Mouse (Mus musculus): Measurements from ENCODE around the gene Ttll8.

Ttll8 gene

DNA sequence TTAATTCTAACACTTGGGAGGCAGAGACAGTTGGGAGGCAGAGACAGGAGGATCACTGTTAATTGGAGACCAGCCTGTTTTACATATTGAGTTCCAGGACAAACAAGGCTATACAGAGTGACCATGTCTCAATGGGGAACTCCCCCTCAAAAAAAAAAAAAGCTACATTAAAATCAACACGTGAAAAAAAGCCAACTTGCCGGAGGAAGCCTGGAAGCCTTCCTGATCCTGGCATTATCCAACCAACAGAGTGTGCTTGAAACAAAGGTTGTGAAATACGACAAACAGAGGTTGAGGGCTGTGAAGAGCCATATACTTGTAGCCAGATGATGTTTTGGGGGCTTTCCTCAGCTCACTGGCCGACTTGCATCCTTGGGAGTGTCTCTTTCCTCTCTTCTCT, 71.4 kb downstream of the Ttll8 start:
- ATAC-seq (ENCODE audit: low TSS enrichment): no peak

DNA sequence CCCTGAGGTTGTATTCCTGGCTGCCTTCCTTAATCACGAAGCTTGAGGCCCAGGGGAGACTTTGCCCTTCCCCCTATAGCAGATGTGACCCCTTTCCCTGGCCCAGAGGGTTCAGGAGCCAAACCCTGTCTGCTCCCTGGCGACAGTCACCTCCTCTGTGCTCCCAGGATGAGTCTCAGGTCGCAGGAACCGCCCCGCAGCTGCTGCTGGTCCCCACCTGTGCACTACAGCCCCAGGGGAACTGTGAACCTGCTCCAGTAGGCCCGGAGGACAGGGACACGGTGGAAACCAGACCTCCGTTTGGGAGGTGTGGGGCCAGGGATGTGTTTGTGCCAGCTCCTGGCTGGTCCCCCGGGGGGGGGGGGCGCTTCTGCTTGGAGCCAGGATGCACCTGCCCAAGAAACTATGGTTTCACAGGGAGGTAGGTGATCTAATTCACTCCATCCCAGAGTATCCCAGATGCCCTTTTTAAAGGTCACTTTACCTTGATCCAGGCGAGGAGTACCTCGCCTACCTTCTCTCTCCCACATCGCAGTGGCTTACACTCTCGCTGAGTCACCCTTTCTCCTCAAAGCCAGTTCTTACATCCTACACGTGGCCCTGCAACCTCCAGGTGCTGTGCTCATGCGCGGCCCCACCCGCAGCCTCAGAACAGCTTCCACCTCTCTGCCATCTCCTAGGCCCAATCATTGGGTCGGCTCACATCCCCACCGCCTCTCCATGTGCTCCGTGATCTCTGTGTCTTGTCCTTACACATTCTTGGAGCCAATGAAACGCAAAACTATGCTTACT, 72.8 kb downstream of the Ttll8 start:
- ATAC-seq (ENCODE audit: low TSS enrichment): no peak

GRCm38 (mm10) chr15:88877021-88877400, 77.2 kb downstream of the Ttll8 start:
- ATAC-seq (ENCODE audit: low TSS enrichment): peak; percentile 64; the same call in 1 of the 2 replicates

DNA sequence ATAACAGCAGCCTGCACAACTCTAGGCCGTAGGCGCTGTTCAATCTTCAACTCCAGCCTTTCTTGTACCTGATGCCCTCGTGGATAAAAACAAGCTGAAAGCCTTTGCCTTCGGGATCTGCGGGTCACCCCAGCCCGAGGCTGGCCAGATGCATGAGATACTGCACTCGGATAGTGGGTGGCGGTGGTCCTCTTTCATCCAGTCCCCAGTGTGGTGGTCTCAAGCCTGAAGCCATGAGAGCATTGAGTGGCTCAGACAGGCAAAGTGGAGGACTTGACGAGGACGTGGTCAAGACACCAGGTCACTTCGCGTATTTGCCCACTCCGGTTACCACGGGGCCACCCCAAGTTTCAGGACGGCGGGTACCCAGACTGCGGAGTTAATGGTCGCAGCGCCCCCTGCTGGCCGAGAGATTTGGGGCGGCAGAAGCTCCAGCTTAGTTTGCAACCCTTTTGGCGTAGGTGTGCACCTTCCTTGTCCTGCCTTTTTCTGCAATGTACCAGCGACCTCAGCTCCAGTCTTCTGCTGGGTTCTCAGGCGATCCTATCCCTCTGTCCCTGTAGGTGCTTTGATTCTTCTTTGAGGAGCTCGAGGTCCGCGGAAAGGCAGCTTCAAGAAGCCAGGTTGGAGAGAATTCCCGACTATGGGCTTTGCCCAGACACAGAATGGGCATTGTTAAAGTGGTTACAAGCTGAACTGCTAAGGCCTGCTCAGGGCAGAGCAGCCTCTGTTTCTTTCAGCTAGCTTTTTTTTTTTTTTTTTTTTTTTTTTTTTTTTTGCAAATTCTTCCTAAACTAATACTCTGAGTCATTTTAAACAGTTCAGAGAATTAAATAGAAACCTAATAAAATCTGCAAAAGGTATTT, 77.8 kb downstream of the Ttll8 start:
- peak; percentile 80; the same call in 1 of the 2 replicates for ATAC-seq (ENCODE audit: low TSS enrichment)

DNA sequence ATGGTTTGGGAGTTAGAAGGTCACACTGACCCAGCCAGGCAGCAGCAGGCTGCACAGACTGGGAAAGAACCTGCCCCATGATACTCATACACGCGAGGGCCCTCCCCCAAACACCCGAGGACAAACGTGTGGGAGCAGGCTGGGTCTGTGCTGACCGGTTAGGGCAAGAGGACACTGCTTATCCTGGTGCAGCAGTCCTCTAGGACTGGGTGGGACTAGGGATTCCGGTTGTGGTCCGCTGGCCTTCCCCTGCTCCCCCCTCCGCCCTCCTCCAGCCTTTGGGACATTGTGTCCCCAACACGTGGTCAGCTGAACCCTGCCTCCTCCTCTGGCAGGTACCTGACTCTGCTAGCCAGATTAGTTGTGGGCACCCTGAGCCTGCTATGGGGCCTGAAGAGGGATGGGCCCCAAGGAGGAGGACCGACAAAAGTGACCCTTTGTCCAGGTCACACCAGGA, 78.6 kb downstream of the Ttll8 start:
- ATAC-seq (ENCODE audit: low TSS enrichment): no peak

DNA sequence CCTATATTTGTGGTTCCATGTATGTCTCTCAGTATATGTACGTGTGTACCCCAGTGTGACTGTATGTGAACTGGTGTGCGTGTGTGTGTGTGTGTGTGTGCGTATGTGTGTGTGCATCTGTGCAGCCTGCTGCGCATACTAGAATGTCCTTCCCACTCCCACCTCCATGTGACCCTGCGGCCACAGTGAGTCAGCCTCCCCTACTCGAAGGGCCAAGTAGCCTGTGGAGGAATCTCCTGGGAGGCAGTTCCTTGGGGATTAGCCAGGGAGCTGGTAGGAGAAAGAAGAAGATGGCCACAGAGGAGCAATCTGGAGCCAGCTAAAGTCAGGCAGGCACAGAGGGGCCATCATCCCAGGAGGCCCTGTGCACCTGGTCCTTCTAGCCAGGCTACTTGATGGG, 79.7 kb downstream of the Ttll8 start:
- no peak for ATAC-seq (ENCODE audit: low TSS enrichment)

DNA sequence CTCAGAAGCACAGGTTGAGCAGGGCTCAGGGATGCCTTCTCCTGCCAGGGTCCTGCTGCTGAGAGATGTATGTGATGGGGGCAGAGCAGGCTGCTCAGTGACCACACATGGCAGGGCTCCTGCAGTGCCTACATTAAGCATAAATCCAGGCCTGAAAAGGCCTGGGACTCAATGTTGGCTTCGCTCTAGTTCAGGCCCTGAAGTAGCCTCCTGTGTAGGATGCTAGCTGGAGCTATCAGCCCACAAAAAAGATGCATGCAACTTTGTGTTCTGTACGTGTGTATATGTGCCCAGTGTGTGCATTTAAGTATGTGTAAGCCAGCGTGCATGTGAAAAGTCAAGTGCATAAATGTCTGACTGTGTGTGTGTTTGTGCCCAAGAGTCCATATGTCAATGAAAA, 80.2 kb downstream of the Ttll8 start:
- ATAC-seq (ENCODE audit: low TSS enrichment): no peak

DNA sequence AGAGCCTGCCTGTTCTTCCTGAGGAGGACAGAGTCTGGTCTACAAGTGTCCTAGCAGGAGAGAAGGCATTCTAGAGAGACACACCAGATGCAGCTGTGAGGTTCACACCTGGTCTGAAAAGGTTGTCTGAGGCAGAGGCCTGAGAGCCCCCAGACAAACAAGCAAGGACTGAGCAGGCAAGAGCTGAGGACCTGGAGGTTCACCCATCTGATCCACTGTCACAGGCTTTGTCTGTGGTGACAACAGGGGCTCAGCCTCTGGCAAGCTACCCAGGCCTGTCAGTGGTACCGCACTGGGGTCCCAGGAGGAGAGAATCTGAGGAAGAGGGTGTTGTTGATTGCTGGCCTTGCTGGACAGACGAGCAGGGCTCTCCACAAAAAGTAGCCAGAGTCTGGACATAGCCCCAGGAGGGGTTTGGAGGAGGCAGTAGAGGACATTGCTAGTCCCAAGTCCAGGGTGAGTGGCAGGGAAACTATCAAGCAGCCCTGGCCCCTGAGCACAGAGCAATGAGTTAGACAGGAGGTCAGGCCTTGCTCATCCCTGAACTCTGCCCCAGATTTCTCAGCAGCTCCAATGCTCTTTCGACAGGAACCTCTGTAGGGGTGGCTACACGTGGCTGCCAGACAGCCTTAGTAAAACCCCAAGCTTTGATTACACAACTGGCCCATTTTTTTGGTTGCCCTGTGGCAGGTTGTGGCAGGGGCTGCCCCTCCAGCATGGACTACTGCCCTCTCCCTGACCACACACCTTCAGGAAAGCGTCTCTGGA, 83.6 kb downstream of the Ttll8 start:
- no peak for ATAC-seq (ENCODE audit: low TSS enrichment)

DNA sequence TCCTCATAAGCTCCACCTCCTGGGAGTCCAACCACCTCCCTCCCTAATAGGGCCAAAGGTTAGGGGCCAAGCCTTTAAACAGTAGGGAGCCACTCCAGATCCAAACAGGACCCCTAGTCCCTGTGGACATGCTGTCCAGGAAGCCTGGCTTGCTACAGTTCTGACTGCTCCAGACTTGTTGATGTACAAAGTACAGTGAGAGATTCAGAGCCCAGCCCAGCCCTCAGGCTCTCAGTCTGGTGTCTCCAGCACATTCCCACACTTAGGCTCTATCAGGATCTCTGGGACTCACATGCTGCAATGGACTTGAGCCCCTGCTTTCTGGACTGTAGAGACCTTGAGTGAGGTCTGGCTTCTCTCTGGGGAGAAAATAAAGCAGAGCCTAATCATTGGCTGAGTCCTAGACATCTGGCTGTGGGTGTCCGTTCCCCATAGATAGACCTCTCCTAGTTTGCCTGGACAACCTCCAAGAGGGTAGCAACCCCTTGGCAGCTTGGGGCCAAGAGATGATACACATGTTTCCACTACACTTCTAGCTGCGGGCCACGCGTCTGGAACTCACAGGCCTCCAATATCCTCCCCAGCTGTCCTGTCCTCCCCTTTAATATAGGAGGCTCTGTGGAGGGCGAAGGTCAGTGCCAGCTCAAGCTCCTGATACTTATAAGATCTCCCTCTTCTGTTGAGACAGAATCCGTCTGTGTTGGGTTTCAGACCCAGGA, 86.0 kb downstream of the Ttll8 start:
- ATAC-seq (ENCODE audit: low TSS enrichment): no peak

DNA sequence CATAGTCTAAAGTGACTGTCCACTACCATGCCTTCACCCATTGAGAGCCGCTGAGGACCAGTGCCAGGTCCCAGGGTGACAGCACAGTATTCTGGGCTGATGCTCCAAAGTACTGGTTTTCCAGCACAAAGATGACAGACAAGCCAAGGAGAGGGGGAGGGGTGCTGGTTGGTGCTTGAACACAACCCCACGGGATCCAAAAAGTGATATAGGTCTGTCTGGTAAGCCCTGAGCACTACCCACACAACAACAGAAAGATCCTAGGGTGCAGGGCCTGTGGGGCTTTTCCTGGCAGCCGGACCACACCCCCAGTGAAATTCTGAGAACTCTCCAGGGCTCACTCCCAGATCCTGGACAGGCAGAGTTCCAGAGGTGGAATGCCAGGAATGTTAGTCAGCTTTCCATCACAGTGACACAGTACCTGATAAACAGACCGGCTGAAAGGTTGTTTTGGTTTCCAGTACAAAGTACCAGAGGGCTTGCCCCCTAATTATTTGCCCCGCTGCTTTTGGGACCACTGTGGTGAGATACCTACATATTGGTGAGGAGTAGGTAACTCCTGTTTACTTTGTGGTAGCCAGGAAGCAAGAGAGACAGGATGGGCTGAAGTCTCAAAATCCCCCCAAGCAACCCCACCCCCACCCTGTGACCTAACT, 86.7 kb downstream of the Ttll8 start:
- no peak for ATAC-seq (ENCODE audit: low TSS enrichment)

DNA sequence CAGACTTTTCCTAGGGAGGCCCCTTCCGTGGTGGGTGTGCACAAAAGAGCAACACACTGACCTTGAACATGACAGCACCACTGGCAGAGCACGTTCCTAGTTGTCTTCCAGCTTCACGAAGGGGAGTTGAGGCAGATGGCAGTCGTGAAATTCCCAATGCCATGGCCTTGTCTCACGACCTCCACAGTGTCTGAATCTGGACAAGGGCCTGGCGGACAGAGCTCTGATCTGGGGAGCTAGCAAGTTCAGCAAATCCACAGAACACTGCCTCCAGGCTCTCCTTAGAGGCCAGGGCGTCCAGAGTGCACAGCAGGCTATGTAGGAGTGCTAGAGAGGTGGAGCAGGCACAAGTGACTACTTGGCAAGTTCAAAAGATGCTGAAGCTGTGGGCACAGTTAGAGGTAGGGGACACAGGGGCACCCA, 87.3 kb downstream of the Ttll8 start:
- ATAC-seq (ENCODE audit: low TSS enrichment): no peak

GRCm38 (mm10) chr15:88865888-88866695, 88.1 kb downstream of the Ttll8 start:
- ATAC-seq (ENCODE audit: low TSS enrichment): no peak

DNA sequence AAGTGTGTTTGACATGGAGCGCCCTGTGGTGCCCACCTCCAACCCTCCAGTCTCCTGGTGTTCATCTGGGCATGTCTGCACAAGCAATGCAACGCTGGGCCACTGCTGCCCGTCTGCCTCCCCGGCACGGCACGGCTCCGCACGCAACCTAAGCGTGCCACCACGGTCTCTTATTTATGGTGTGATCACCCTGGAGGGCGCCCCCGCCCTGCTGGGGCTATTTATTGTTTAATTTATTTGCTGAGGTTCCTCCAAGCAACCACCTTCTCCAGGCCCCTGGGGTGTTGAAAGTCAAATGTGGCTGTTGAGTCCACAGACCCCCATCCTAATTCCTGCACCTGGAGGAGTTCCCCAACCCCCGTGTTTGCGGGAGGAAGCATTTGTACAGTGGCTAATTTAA, 89.2 kb downstream of the Ttll8 start:
- ATAC-seq (ENCODE audit: low TSS enrichment): no peak

GRCm38 (mm10) chr15:88864270-88865030, 89.8 kb downstream of the Ttll8 start:
- no peak for ATAC-seq (ENCODE audit: low TSS enrichment)

DNA sequence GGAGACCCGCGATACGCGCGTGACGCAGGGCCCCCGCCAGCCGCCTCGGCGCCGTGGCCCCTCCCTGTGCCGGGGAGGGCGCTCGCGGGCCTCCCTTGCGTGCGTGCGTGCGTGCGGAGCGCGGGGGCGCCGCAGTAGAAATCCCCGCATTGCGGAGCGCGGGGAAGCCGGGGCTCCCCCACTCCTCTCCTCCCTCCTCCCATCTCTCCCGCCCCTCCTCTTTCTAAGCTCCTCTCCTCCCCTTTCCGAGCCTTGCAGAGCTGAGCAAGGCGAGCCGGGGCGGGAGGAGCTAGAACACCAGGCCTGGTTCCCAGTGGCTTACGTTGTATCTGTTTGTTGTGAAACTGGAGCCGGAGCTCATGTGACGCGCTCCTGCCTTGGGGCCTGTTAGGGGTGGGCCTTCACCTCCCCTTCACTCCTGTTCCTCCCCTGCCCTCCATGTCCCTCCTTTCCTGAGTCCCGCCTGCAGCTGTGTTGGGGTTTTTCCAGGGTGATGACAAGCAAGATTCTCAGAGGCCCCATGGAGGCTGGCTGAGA, 90.5 kb downstream of the Ttll8 start:
- peak; percentile 64 for ATAC-seq (ENCODE audit: low TSS enrichment)

DNA sequence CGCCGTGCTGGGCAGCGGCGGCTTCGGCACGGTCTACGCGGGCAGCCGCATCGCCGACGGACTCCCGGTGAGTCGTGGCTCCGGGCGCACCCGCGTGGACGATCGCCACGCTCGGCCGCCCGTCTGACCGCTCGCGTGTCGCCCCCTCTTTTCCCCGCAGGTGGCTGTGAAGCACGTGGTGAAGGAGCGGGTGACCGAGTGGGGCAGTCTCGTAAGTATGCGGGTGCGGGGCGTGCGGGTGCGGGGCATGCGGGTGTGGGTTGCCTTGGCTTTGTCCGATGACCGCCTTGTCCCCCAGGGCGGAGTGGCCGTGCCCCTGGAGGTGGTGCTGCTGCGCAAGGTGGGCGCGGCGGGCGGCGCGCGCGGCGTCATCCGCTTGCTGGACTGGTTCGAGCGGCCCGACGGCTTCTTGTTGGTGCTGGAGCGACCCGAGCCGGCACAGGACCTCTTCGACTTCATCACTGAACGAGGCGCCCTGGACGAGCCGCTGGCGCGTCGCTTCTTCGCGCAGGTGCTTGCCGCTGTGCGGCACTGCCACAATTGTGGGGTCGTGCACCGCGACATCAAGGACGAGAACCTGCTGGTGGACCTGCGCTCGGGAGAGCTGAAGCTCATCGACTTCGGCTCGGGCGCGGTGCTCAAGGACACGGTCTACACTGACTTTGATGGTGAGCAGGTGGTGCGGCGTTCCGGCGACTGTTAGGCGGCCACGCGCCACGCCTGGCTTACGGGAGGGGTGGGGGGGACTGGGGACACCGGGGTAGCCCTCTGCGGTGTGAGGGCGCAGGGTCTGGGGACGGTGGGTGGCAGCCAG, 91.1 kb downstream of the Ttll8 start:
- no peak for ATAC-seq (ENCODE audit: low TSS enrichment)

GRCm38 (mm10) chr15:88861772-88862622, 92.2 kb downstream of the Ttll8 start, which contains the start of gene Pim3:
Pim3 (plus strand) TSS chr15:88862186.
- peak; percentile 58 for ATAC-seq (ENCODE audit: low TSS enrichment)
